Mouse (Mus musculus): Measurements from ENCODE around the gene Ccl9.

Gene Ccl9

GRCm38 (mm10) chr11:83538705-83539314 lies 39.6 kb downstream of the Ccl9 start:
- DNase-seq (ENCODE audit: inconsistent age in 2 of 2, low spot score in 1 of 2): no peak

GRCm38 (mm10) chr11:83536831-83537230 lies 41.6 kb downstream of the Ccl9 start:
- no peak for DNase-seq (ENCODE audit: inconsistent age in 2 of 2, low spot score in 1 of 2)

GRCm38 (mm10) chr11:83534609-83535423 lies 43.6 kb downstream of the Ccl9 start:
- peak; percentile 82 to 96 for DNase-seq (ENCODE audit: inconsistent age in 2 of 2, low spot score in 1 of 2)

- no peak for DNase-seq (ENCODE audit: inconsistent age in 2 of 2, low spot score in 1 of 2)
Measured at GRCm38 (mm10) chr11:83534143-83534542, 44.3 kb downstream of the Ccl9 start.

GRCm38 (mm10) chr11:83533192-83533591 lies 45.2 kb downstream of the Ccl9 start:
- no peak for DNase-seq (ENCODE audit: inconsistent age in 2 of 2, low spot score in 1 of 2)

GRCm38 (mm10) chr11:83530360-83530759 lies 48.1 kb downstream of the Ccl9 start, which contains the start of gene Ccl5:
TSS of gene Ccl5 (minus strand) at chr11:83530518.
- DNase-seq (ENCODE audit: inconsistent age in 2 of 2, low spot score in 1 of 2): no peak

- DNase-seq (ENCODE audit: inconsistent age in 2 of 2, low spot score in 1 of 2): peak; percentile 7 to 64
Measured at GRCm38 (mm10) chr11:83529024-83529423, 49.4 kb downstream of the Ccl9 start.

All from adrenal gland, adult (tissue).